Mouse (Mus musculus) mouse trophoblast stem cell (cell line): ENCODE measurements around the gene Tmed3.

Source experiments
- in situ Hi-C, 2 experiments: fragments of 300-500 bp; cut with MseI, MboI; formaldehyde crosslinking; loops; 2 replicates in 1 of 2; 3 replicates in 1 of 2; pipeline ENCODE4 v1.15.1; 2025

Gene Tmed3

DNA sequence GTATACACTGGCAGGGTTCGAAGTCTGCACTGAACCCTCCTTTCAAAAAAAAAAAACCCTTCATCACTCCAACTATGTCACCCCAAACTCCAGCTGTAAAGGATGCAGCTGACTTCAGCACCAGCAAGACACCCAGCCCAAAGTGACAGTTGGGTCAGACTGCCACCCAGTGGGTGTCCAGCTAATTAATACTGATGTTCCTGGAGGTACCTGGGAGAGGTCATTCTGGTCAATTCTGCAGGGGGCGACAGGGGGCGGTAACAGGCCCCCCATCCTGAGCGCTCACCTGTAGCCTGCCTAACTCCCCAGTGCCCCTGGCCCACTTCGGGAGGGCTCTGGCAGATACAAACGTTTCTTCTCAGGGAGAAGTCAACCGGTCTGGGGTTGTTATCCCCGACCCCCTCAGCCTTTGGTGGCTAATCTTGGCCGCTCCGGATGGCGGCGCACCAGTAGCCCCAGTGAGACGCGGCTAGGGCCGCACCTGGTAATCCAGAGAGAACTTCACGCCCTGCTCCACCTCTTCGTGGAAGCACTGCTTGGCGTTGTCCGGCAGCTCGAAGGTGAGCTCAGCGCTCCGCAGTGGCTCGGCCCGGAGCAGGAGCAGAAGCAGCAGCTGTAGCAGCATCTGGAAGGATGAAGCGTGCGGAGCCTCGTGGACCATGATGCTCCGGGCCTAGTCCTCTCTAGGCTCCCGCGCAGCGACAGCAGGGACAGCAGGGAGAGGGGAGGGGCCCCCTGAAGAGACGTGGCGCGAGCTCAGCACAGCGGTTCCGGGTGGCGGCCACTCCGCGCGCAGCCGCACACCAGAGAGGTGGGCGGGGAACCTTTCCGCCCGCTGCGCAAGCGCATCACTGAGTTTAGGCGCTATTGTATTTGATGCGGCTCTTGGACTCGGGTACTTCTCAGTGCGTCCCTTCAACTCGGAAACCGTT is at the start of gene Tmed3:
TSS of gene Tmed3 (minus strand) at position 804 of the 932 bp plus-strand sequence.
- in situ Hi-C loops: no loop called here

DNA sequence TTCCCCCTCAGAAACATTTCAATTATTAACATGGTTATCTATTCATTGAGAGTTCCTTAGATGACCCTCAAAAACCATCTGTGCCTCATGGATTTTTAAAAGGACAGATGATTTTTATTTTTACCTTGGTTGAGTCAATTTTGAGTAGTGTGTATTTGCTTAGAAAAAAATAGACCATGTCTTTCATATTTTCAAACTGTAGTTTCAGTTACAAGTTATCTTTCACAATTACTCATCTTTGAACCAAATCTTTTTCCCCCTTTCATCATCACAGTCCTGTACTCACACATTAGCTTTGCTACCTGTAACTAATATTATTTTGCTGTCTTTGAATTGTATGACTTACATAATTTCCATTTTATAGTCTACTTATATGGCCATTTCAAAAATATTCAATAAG is 35.2 kb upstream of the Tmed3 start:
- in situ Hi-C loops: no loop called here

DNA sequence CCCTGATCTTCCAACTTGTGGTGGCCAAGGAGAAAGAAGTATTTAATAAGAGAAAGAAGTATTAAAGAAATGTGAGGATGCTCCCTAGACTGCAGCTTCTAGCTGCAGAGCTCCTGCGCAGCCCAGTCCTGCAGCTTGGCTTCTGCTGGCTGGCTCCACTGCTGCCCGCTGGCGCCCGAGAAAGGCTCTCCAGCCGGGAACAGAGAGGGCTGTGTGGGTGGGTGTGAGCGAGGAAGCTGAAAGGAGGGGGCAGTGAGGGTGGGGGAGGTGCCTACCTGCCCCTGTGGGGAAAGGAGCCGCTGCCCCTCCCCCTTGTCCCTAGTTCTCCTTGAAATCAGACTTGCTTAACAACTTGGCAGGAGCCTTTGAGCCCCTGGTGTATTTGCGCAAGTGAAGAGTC is 33.4 kb upstream of the Tmed3 start, which contains the start of gene Ankrd34c:
TSS of gene Ankrd34c (minus strand) at position 181 of the 400 bp plus-strand sequence.
- in situ Hi-C loops: no loop called here

DNA sequence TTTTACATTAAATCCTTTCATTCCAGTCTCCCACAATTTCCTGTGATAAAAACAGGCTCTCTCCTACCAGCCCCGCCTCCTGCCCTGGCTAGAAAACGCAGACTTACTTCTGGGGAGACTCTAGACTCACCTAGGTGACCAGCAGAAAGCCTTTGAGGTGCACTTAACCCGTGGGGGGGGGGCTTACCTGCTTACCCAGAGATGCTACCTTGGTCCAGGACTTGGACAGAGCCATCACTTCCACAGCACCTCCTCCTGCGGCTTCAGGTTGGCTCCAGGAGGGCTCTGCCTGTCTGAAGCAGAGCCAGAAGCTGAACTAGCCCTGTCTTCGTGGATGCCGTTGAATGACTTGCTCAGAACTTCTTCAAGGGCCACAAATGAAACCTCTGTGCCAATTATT is 33.0 kb upstream of the Tmed3 start:
- in situ Hi-C loops: no loop called here

DNA sequence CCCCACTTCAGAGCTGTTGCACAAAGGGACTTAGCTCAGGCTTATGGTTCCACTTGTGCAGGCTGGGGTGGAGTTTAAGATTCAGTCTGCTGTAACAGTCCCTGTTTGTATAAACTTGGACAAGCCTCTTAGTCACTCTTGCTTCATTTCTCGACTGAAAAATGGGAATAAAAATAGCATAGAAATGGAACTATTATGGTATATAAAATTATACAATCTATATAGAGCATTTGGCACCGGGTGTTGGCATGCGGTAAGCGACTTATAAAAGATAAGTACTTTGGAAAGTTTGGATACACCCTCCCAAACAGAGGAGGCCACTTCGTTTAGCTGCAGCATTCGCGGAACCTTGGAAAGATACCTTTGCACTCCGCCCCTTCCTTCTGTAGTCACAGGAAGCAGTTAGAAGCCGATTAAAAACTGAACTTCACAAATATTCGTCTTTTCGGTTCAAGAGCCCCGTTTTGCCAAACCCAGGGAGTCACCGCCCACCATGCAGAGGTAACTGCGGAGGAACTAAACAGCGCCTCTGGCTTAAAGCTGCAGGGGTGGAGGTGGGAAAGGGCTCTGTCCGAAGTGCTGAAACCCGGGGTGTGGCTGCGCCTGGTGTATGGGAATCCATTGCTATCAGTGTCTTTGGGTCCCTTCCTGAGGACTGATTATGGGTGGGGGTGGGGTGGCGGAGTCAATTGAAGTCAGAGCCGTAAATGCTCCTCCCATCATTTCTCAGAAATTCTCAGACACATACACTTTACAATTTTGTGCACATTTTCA is 32.3 kb upstream of the Tmed3 start:
- in situ Hi-C loops: no loop called here

DNA sequence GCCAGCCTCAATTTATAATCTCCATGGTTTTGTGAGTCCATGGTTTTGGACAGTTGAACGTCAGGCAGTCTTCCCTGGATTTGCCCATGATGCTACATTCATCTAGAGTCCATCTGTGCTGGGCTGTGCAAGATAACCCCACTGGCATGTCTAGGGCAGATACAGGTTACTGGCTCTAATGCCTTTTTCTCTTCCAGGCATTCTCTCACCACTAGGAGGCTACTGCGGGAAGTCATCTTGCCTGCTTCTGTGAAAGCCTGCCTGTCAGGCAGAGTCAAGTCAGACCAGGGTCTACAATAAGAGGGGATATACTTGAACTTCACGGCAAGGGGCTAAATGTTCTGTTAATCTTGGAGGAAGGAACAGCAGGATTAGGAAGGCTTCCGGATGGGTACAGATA is 2.0 kb upstream of the Tmed3 start:
- in situ Hi-C loops: no loop called here

DNA sequence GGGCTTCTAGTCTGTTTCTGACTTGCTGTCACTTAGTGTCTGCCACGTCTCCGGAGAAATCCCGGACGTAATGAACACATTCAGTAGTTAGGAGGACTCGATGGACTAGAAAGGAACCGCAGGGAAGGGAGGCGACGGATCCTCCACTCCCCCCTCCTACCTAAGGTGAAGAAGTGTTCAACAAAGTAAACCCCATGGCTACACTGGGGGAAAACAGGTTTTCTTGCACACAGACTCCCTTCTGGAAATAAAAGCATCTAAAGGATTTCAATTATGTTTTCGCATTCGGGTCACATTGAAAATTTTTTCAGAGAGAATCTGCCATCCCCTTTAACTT is 297 bp upstream of the Tmed3 start:
- in situ Hi-C loops: no loop called here

DNA sequence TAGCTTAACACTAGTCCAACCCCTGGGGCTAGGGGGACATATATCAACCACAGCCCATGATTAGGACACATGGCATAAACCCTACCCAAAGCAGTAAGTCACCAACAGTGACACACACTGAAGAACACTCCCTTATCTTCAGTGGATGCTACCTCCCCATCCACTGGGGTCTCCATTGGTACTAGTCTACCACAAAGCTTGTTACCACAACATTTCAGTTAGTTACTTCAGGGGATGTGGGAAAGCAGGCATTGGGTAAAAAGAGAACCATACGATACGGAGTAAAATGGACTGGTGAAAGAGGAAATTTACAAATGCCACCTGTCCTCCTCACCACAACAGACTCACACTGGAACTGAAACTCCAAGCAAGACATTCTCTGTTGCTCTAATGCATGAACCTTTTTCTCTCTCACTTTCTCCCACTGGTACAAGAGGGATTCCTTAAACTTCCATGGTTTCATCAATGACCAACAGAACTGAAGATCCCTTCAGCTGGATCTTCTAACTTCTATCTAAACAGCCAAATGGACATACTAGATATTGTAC is 3.9 kb downstream of the Tmed3 start:
- in situ Hi-C loops: no loop called here

DNA sequence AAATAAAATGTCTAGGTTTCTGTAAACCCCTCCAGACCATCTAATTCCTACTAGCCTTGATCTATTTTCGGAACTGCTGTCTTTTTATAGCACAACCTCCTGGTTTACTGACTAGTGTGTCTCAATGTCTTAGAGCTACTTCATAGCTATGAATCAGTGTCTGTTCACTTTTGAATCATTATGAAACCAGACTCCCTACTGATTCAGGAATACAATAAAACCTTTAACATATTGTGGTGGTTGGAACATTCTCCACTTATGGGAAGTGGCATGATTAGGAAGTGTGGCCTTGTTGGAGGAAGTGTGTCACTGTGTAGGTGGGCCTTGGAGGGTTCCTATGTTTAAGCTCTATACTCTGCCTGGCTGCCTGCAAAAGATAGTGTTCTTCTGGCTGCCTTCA is 9.7 kb downstream of the Tmed3 start:
- in situ Hi-C loops: no loop called here

DNA sequence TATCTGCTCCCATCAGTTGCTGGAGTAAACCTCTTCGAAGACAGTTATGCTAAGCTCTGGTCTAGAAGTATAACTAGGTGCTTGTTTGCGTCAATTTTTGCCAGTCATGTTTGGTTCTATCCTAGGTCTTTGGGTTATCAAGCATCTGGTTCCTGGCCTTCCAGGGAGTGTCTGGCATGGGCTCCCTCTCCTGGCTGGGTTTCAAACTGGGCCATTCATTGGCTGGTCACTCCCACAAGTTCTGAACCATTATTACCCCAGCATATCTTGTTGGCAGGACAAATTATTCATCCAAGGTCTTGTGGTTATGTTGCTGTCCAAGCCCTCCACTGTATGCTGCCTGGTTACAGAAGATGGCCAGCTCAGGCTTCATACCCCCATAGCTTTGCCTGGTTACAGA is 11.2 kb downstream of the Tmed3 start:
- in situ Hi-C loops: no loop called here

DNA sequence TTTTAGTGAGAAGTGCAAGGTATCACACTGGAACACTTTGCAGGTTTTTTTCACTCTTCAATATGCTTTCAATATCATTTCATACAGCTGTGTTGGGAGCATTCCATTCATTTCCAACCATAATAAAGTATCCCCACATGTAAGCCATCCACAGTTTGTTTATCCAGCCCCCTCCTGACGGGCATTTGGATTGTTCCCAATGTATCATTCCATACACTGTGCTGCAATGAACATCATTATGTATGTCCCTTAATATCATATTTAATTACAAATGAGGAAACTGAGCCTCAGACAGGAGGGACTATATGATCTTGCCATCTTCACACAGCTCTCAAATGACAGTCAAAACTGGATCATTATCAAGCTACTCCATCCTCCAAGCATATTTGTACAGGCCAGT is 15.7 kb downstream of the Tmed3 start:
- in situ Hi-C loops: no loop called here

DNA sequence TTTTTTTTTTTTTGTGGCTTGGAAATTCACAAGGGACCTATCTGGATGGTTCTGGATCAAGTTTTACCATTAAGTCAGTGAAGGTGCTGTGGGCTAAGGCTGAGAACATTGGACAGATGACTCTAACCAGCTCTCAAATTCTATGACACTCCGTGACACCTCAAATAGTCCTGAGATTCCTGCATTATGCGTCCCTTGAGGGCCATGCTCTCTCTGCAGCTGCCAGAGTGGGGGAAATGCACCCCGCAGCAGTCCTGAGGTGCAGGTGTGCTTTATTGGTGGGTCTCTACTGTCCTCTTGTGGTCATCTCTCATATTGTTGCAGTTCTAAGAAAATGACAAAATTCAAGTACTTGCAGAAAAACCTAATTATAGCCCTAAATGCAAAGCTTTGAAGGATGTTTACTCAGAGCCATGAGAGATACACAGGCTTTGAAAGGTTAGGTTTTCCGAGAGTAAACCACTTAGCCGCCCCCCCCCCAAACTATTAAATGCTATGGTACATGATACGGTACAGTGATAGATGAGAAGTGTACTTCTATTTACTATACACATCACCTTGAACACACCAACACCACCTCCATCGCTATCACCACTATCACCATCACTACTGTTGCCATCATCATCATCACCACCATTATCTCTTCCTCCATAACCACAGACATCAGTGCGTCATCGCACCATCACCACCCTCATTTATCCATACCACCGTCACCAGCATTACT is 17.2 kb downstream of the Tmed3 start:
- in situ Hi-C loops: no loop called here

DNA sequence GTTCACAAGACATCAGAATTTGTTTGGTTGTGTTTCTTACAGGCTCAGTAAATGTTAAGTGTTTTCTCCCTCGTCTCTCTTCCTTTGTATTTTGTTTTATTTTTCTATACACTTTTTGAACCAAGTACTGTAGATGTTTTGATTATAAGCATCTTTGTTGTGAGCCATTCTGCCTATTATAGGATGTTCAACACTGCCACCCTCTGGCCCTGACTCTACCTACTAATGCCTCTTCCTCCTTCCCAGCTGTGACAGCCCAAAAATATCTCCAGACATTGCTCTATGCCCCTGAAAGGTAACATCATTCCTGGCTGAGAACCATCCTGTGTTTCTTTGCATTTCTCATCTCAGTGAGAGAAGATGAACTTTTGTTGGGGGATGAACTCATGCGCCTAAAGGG is 18.6 kb downstream of the Tmed3 start:
- in situ Hi-C loops: no loop called here

DNA sequence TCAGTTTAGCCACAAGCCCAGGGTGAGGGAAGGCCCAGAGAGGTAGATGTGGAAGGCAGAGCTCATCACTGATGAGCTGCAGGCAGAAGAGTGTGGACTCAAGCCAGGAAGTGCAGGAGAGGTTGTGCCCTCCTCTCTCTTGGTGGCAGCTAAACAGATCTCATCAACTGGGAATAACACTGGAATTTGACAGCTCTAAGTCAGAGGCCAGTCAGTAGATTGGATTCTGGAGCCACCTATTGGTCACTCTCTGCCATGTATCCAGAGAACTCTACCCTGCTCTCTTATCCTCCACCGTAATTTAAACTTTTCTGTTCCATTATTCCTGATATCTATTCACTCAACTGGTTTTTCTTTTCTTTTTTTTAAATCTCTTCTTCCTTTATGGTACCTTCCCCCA is 25.9 kb downstream of the Tmed3 start:
- in situ Hi-C loops: loop anchor here (5.0 to 10.0 kb wide), 3 partner anchors 214 to 454 kb away; no protein-coding TSS in a partner anchor

DNA sequence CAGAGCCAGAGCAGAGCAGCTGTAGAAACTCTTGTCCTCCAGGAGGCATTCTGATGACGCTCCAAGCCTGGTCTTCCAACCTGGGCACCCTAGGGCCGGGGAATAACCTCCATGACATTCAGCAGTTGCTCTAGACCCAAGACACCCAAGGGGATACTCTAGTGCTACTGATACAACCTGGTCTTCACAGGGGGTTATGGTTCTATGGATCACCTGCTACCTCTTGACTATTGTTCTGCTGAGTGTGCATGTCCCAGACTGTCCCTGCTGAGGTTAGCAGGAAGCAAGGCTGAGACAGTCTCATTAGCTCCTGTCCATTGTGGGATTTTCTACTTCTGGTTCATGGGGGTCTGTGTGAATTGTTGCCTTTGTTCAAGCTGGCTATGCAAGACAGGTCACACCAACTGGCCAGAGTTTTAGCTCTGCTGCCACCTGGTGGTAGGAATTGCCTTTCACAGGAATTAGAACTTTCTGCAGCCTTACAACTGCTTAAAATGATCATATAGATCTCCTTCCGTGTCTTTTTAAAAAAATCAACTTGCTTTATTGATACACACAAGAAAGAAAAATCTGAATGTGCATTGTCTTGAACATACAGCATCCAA is 30.8 kb downstream of the Tmed3 start:
- in situ Hi-C loops: loop anchor here (10.0 kb wide), 2 partner anchors 209 to 449 kb away; no protein-coding TSS in a partner anchor

DNA sequence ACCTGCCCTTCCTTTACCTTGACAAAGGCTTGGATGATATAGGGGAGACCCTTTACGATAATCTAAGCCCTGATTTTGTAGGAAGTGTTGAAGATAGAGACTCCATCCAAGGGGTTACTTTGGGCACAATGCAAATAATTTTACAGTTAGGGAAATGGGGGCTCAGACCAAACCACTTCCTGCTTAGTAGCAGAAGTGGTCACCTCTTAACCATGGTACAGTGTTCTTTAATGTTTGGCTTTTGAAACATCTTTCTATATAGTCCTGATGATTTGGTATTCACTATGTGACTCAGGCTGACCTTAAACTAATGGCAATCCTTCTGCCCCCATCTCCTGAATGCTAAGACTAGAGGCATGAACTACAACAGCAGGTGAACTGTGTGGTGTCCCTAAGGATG is 31.5 kb downstream of the Tmed3 start:
- in situ Hi-C loops: loop anchor here (10.0 kb wide), 2 partner anchors 209 to 449 kb away; no protein-coding TSS in a partner anchor

DNA sequence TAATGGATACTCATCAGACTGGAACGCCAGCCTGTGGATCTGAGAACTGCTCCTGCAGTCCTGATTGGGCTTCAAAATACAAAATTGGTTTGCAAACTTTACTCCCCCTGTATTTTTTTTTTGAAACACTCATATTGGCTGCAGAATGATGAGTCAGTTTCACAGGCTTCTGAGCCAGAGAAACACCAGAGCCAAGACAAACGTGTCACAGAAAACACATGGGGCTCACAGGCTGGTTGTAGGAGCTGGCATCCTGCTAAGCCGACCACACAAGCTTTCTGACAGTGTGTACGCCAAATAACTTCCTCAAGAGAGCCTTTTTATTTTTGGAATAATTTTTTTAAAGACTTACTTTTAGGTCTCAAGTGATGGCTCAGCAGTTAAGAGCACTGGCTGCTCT is 35.0 kb downstream of the Tmed3 start:
- in situ Hi-C loops: loop anchor here (10.0 kb wide), 2 partner anchors 205 to 445 kb away; no protein-coding TSS in a partner anchor

DNA sequence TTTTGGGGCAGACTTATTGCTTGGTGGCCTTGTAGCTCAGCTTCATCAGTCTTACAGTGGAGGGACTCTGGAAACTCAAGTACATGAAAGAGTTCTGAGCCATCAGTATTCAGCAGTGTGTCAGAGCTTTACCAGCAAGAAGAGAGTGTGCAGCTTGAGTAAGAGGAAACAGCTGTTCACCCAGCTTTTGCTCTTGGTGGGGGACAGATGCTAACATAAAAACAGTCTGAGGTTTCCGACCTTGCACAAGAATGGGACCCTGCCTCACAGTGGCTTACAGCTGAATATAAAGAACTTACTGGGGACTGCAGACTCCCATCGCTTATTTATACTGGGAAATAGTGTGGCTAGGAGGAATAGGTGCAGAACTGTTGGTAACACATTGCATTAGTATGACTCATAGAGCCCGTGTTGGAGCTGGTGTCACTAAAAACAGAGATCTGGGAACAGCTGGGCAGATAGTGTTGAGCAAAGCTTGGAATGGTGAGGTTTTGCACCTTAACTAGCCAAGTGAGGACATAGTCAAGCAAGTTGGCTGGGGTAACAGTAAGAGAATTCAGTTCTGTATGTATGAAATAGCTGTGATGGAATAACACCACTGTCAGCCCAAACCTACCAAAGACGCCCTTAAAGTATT is 37.4 kb downstream of the Tmed3 start:
- in situ Hi-C loops: no loop called here

DNA sequence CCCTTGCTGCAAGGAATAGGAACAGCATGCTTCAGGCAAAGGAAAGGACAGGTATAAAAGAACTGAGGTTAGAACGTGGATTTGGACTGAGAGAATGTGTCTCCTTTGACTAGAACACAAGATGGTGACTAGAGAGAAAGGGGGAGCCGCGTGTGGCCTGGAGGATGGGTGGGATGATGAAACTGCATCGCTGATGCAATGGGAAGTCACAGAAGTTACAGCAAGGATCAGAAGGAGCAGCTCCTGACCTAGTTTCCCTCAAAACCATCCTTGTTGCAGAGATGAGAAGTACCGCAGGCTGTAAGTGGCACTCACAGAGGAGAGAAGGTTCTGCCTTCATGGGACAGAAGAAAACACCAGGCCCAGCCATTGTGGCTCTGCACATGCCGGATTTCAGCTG is 54.0 kb downstream of the Tmed3 start:
- in situ Hi-C loops: no loop called here
